Mouse (Mus musculus) ES-Bruce4 (cell line): ENCODE results near the gene Dpp9. TPM values are rescaled to one million over a fixed set of nuclear protein-coding genes. Genes with fewer than 3 reads are reported as not detected.

ENCODE experiments used
- H3K27ac ChIP-seq: 2 replicates; pipeline ENCODE4 v1.5.1; 2012; ENCODE audit warnings: low read length, inconsistent platforms; ENCODE audit not compliant: insufficient read depth
- H3K27me3 ChIP-seq: 2 replicates; pipeline ENCODE4 v1.6.1; 2012; ENCODE audit warnings: mild to moderate bottlenecking, low read length, inconsistent platforms; ENCODE audit not compliant: control insufficient read depth, poor library complexity, insufficient read depth, severe bottlenecking
- H3K36me3 ChIP-seq: 2 replicates; pipeline ENCODE4 v1.6.1; 2012; ENCODE audit warnings: inconsistent platforms, mild to moderate bottlenecking, low read length, moderate library complexity; ENCODE audit not compliant: control insufficient read depth, poor library complexity, insufficient read depth, severe bottlenecking
- H3K4me1 ChIP-seq: one replicate; pipeline ENCODE4 v1.8.1; 2011; ENCODE audit warnings: low read length; ENCODE audit not compliant: control insufficient read depth, insufficient read depth
- H3K4me3 ChIP-seq: 2 replicates; pipeline ENCODE4 v1.5.1; 2011; ENCODE audit warnings: low read depth, mild to moderate bottlenecking, low read length
- H3K9ac ChIP-seq: 2 replicates; pipeline ENCODE4 v1.6.1; 2012; ENCODE audit warnings: low read depth, mild to moderate bottlenecking, inconsistent platforms; ENCODE audit not compliant: poor library complexity, severe bottlenecking
- H3K9me3 ChIP-seq: replicated peaks from 2 replicates; pipeline ENCODE4 v1.6.1; 2012; ENCODE audit warnings: mild to moderate bottlenecking, low read length, inconsistent platforms; ENCODE audit not compliant: control insufficient read depth, poor library complexity, insufficient read depth, severe bottlenecking
- CTCF ChIP-seq: IDR thresholded peaks from one replicate; pipeline ENCODE4 v1.8.1; 2011; ENCODE audit warnings: low read depth, low read length
- EP300 ChIP-seq: IDR thresholded peaks from 2 replicates; pipeline ENCODE4 v1.6.1; 2011; ENCODE audit warnings: low read depth, low read length; ENCODE audit not compliant: insufficient read depth
- POLR2A ChIP-seq: IDR thresholded peaks from one replicate; pipeline ENCODE4 v1.8.1; 2011; ENCODE audit warnings: low read length; ENCODE audit not compliant: insufficient read depth
- polyA plus RNA-seq: library from polyadenylated mRNA; stranded (reverse); fragments of >200 nt; gene quantifications from 2 replicates; pipeline ENCODE4 v1.2.4, GENCODE M21; 2011; ENCODE audit warnings: low read depth; ENCODE audit not compliant: missing spikeins, insufficient read depth, insufficient read length

The Dpp9 gene
- polyA plus RNA-seq, 1 experiment, result 20.9 TPM

- Histone ChIP-seq H3K27ac (no peak overlapping the region), H3K9ac (peak overlapping the region; percentile 81), H3K36me3 (no peaks in the 10 kb centered on the region), H3K4me1 (peaks cover 5% of the 10 kb centered on the region), H3K9me3 (no peaks in the 10 kb centered on the region), H3K4me3 (peak overlapping the region; percentile 96), H3K27me3 (no peaks in the 10 kb centered on the region)
- TF ChIP-seq EP300, result no peak
- TF ChIP-seq POLR2A, result no peak
- no peak for TF ChIP-seq CTCF
Measured at GRCm38 (mm10) chr17:56219251-56219650, 546 bp upstream of the Dpp9 start.

- no peak overlapping the region for H3K27ac ChIP-seq
Measured at GRCm38 (mm10) chr17:56217670-56218069, 1.0 kb downstream of the Dpp9 start.

GRCm38 (mm10) chr17:56214229-56214628 is 4.5 kb downstream of the Dpp9 start:
- no peak overlapping the region for H3K4me3 ChIP-seq
- no peaks in the 10 kb centered on the region for H3K27me3 ChIP-seq
- H3K9me3 ChIP-seq, result no peaks in the 10 kb centered on the region
- no peak overlapping the region for H3K9ac ChIP-seq
- no peak overlapping the region for H3K27ac ChIP-seq
- TF ChIP-seq POLR2A (no peak), CTCF (no peak), EP300 (no peak)
- H3K4me1 ChIP-seq, result no peaks in the 10 kb centered on the region
- peaks cover 5% of the 10 kb centered on the region for H3K36me3 ChIP-seq

More at GRCm38 (mm10) chr17:56217670-56218069, 1.0 kb downstream of the Dpp9 start:
- Histone ChIP-seq H3K36me3 (no peaks in the 10 kb centered on the region), H3K4me3 (peak overlapping the region; percentile 85), H3K27me3 (no peaks in the 10 kb centered on the region), H3K9me3 (no peaks in the 10 kb centered on the region), H3K9ac (peak overlapping the region; percentile 81), H3K4me1 (peaks cover 3% of the 10 kb centered on the region)
- TF ChIP-seq CTCF (no peak), POLR2A (no peak), EP300 (no peak)

- peaks cover 5% of the 10 kb centered on the region for H3K36me3 ChIP-seq
- no peaks in the 10 kb centered on the region for H3K4me1 ChIP-seq
Measured at GRCm38 (mm10) chr17:56212676-56213075, 6.0 kb downstream of the Dpp9 start.

GRCm38 (mm10) chr17:56211090-56211489 is 7.6 kb downstream of the Dpp9 start:
- Histone ChIP-seq H3K36me3 (peaks cover 8% of the 10 kb centered on the region), H3K4me1 (no peaks in the 10 kb centered on the region), H3K9me3 (no peaks in the 10 kb centered on the region), H3K27ac (no peak overlapping the region), H3K9ac (no peak overlapping the region), H3K4me3 (no peak overlapping the region), H3K27me3 (no peaks in the 10 kb centered on the region)
- no peak for TF ChIP-seq POLR2A
- no peak for TF ChIP-seq CTCF

More at GRCm38 (mm10) chr17:56212676-56213075, 6.0 kb downstream of the Dpp9 start:
- no peak overlapping the region for H3K4me3 ChIP-seq
- no peak overlapping the region for H3K9ac ChIP-seq
- no peak overlapping the region for H3K27ac ChIP-seq
- no peaks in the 10 kb centered on the region for H3K27me3 ChIP-seq
- TF ChIP-seq CTCF (no peak), EP300 (no peak), POLR2A (no peak)
- H3K9me3 ChIP-seq, result no peaks in the 10 kb centered on the region

- no peaks in the 10 kb centered on the region for H3K4me1 ChIP-seq
- H3K27ac ChIP-seq, result no peak overlapping the region
- no peaks in the 10 kb centered on the region for H3K9me3 ChIP-seq
- no peak overlapping the region for H3K4me3 ChIP-seq
- no peak for TF ChIP-seq CTCF
- TF ChIP-seq POLR2A, result no peak
- no peak for TF ChIP-seq EP300
- peaks cover 11% of the 10 kb centered on the region for H3K36me3 ChIP-seq
- H3K27me3 ChIP-seq, result no peaks in the 10 kb centered on the region
- no peak overlapping the region for H3K9ac ChIP-seq
Measured at GRCm38 (mm10) chr17:56208821-56209220, 9.9 kb downstream of the Dpp9 start.
